Mouse (Mus musculus) heart, embryonic 10.5 days (tissue): ENCODE measurements around the gene Cbx1. TPM values are rescaled to one million over a fixed set of nuclear protein-coding genes. Genes with fewer than 3 reads are reported as not detected.
"Not testable (repeated sequence)": the region's sequence is repeated elsewhere in the genome, so short reads cannot be mapped to it uniquely, and the experiment has no call there.

Source experiments
- DNase-seq: peaks from one replicate; pipeline ENCODE4 v3.0.0-alpha.2; 2017; ENCODE audit warnings: low spot score
- H3K27ac ChIP-seq: fragments of 300-500 bp; sonication (generic); 2 replicates; pipeline ENCODE4 v1.5.1; 2016; ENCODE audit warnings: mild to moderate bottlenecking
- H3K27me3 ChIP-seq: fragments of 300-500 bp; sonication (generic); 2 replicates; pipeline ENCODE4 v1.6.1; 2016; ENCODE audit warnings: mild to moderate bottlenecking; ENCODE audit not compliant: poor library complexity, insufficient read depth, severe bottlenecking
- H3K36me3 ChIP-seq: fragments of 300-500 bp; sonication (generic); 2 replicates; pipeline ENCODE4 v1.6.1; 2016; ENCODE audit warnings: mild to moderate bottlenecking, moderate library complexity
- H3K4me1 ChIP-seq: fragments of 300-500 bp; sonication (generic); 2 replicates; pipeline ENCODE4 v1.6.1; 2016; ENCODE audit warnings: mild to moderate bottlenecking
- H3K4me3 ChIP-seq: fragments of 300-500 bp; sonication (generic); 2 replicates; pipeline ENCODE4 v1.5.1; 2016; ENCODE audit warnings: mild to moderate bottlenecking, moderate library complexity
- H3K9me3 ChIP-seq: fragments of 300-500 bp; sonication (generic); 2 replicates; pipeline ENCODE4 v1.6.1; 2016; ENCODE audit warnings: mild to moderate bottlenecking, moderate library complexity
- WGBS: fragments of 180-500 bp; shearing (Covaris S2); methylation state at CpG from one replicate; pipeline ENCODE4 v1.1.7; 2016; 5-methylcytosine and 5-hydroxymethylcytosine counted together
- polyA plus RNA-seq: library from polyadenylated mRNA; unstranded; fragments of >200 nt; fragmentation: Nextera tagmentation; extraction: Ambion mirVana; gene quantifications from 2 replicates; pipeline ENCODE4 v1.2.1, GENCODE M21; 2016

Gene Cbx1
- polyA plus RNA-seq, 1 experiment from 2014 or later = 101 TPM

- peak overlapping the region; percentile 82 for H3K4me3 ChIP-seq
- H3K27ac ChIP-seq = peak overlapping the region; percentile 83
- H3K9me3 ChIP-seq, H3K36me3 ChIP-seq, H3K27me3 ChIP-seq, DNase-seq: not testable (repeated sequence)
- peaks cover 17% of the 10 kb centered on the region for H3K4me1 ChIP-seq
- 62% methylated on average over 10 of the region's 10 CpGs for WGBS
These were observed 10.8 kb upstream of the Cbx1 start for GRCm38 (mm10) chr11:96778061-96778627.

- Histone ChIP-seq H3K36me3 (no peaks in the 10 kb centered on the region), H3K4me1 (peaks cover 17% of the 10 kb centered on the region), H3K9me3 (no peaks in the 10 kb centered on the region), H3K4me3 (no peak overlapping the region), H3K27ac (no peak overlapping the region), H3K27me3 (no peaks in the 10 kb centered on the region)
- DNase-seq = no peak
- WGBS = 72% methylated on average over 5 of the region's 5 CpGs
These were observed 8.6 kb upstream of the Cbx1 start for GRCm38 (mm10) chr11:96780306-96780705.

GRCm38 (mm10) chr11:96781425-96781824 is 7.5 kb upstream of the Cbx1 start:
- 72% methylated on average over 2 of the region's 2 CpGs for WGBS
- H3K27me3 ChIP-seq = no peaks in the 10 kb centered on the region
- no peaks in the 10 kb centered on the region for H3K36me3 ChIP-seq
- H3K9me3 ChIP-seq = no peaks in the 10 kb centered on the region
- H3K4me3 ChIP-seq = no peak overlapping the region
- DNase-seq = no peak
- H3K27ac ChIP-seq = no peak overlapping the region
- peaks cover 12% of the 10 kb centered on the region for H3K4me1 ChIP-seq

DNA sequence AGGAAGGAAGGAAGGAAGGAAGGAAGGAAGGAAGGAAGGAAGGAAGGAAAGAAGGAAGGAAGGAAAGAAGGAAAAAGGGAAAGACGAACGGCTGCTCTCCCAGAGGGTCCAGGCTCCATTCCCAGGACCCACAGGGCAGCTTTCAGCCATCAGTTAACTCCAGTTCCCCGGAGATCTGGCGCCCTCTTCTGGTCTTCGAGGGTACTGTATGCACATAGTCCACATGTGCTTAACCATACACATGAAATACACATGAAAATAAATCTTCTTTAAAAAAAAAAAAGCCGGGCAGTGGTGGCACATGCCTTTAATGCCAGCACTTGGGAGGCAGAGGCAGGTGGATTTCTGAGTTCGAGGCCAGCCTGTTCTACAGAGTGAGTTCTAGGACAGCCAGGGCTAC is 4.1 kb upstream of the Cbx1 start:
- not testable (repeated sequence) for H3K36me3 ChIP-seq, H3K27ac ChIP-seq, H3K27me3 ChIP-seq, H3K9me3 ChIP-seq, H3K4me3 ChIP-seq, H3K4me1 ChIP-seq, DNase-seq
- 16% methylated on average over 7 of the region's 7 CpGs for WGBS

DNA sequence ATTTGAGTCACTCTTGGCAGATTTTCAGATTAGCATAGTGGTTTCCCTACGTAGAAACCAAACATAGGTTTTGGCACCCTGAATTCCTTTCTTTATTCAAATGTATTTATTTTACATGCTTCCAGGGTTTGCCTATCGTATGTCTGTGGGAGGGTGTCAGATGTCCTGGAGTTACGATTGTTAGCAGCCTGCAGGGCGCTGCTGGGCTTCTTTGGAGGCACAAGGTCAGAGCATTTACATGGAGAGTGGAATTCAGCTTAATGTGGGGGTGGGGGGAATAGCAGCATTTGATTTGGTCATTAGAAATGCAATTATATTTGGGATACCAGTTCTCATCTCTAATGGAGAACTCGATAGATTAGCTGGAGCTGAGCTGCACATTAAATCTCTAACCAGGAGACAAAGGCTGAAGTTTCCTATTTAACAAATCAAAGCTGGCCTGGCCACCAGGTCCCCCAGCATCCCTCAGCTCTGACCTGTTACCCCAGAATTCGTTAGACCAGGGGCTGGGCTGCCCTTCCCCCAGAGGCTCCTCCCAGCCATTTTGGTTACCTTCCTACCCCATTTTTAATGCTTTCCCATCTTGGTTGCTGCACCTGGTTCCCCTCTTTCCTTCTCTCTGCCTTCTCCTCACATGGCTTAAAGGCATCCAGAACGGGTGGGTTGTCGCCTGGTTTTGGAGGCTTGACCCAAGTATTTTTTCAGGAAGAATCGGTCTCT is 2.0 kb upstream of the Cbx1 start:
- Histone ChIP-seq H3K4me1 (peaks cover 14% of the 10 kb centered on the region), H3K27me3 (no peaks in the 10 kb centered on the region), H3K27ac (no peak overlapping the region), H3K9me3 (no peaks in the 10 kb centered on the region), H3K4me3 (no peak overlapping the region), H3K36me3 (0 out of 2 replicates have a peak, but pooled peaks cover 2% of the 10 kb centered on the region)
- 32% methylated on average over 9 of the region's 9 CpGs for WGBS
- DNase-seq = no peak

DNA sequence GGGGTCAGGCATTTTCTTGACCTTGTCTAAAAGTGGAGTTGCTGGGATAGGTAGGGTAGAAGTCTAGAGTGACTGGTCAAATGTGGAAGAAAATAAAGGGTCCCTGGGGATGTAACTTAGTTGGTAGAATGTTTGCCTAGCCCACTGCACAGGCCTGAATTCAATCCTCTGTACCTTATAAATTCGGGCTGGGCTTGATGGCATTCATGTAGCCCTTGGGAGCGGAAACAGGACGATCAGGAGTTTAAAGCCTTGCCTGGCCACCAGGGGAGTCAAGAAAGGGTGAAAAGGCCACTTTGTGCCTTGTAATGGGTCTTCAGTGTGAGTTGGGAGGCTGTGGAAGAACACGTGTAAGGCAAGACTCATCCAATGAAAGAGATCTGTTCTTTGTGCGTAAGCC is 1.1 kb downstream of the Cbx1 start:
- Histone ChIP-seq H3K9me3 (no peaks in the 10 kb centered on the region), H3K27me3 (no peaks in the 10 kb centered on the region), H3K36me3 (peaks cover 2% of the 10 kb centered on the region), H3K4me3 (peak overlapping the region; percentile 86), H3K27ac (peak overlapping the region; percentile 97), H3K4me1 (peaks cover 15% of the 10 kb centered on the region)
- WGBS = 9% methylated on average over 5 of the region's 5 CpGs
- no peak for DNase-seq

- no peak overlapping the region for H3K27ac ChIP-seq
- peaks cover 17% of the 10 kb centered on the region for H3K4me1 ChIP-seq
- 15% methylated on average over 1 of the region's 1 CpGs for WGBS
- DNase-seq = no peak
- H3K9me3 ChIP-seq = no peaks in the 10 kb centered on the region
- peaks cover 8% of the 10 kb centered on the region for H3K36me3 ChIP-seq
- H3K4me3 ChIP-seq = peak overlapping the region; percentile 86
- H3K27me3 ChIP-seq = no peaks in the 10 kb centered on the region
These were observed 1.8 kb downstream of the Cbx1 start for GRCm38 (mm10) chr11:96790681-96791080.

DNA sequence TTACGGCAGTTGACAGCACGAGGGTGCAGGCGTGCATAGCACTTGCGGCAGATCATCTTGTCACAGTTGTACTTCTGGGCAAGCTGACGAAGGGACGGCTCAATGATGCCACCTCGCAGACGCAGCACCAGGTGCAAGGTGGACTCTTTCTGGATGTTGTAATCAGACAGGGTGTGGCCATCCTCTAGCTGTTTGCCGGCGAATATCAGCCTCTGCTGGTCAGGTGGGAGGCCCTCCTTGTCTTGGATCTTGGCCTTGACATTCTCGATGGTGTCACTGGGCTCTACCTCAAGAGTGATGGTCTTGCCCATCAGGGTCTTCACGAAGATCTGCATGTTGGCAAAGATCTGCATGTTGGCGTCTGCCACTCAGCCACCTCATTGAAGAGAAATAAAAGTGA is 6.6 kb downstream of the Cbx1 start:
- Histone ChIP-seq H3K4me3 (no peak overlapping the region), H3K4me1 (peaks cover 11% of the 10 kb centered on the region), H3K36me3 (peaks cover 33% of the 10 kb centered on the region), H3K9me3 (no peaks in the 10 kb centered on the region), H3K27me3 (no peaks in the 10 kb centered on the region), H3K27ac (no peak overlapping the region)
- 93% methylated on average over 13 of the region's 13 CpGs for WGBS
- DNase-seq = no peak

- H3K4me3 ChIP-seq = no peak overlapping the region
- no peaks in the 10 kb centered on the region for H3K9me3 ChIP-seq
- 91% methylated on average over 2 of the region's 2 CpGs for WGBS
- H3K27ac ChIP-seq = no peak overlapping the region
- H3K27me3 ChIP-seq = no peaks in the 10 kb centered on the region
- peaks cover 7% of the 10 kb centered on the region; the same call in 1 of the 2 replicates for H3K4me1 ChIP-seq
- no peak for DNase-seq
- peaks cover 39% of the 10 kb centered on the region for H3K36me3 ChIP-seq
These were observed 7.2 kb downstream of the Cbx1 start for GRCm38 (mm10) chr11:96796081-96796480.

DNA sequence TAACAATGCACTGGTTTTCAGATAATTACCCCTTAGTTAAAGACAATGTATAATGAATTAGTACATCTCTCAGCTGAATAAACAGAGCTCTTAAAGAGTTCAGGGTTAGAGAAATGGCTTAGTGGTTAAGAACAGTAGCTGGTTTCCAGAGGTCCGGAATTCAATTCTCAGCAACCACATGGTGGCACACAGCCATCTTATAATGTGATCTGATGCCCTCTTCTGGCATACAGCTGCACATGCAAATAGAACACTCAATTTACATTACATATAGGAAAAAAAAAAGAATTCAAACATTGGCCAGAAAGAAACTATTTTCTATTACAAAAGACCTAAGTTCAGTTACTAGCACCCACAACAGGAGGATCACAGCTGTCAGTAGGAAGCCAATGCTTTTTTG is 7.7 kb downstream of the Cbx1 start:
- no peaks in the 10 kb centered on the region for H3K27me3 ChIP-seq
- H3K9me3 ChIP-seq = no peaks in the 10 kb centered on the region
- no peak overlapping the region for H3K4me3 ChIP-seq
- peaks cover 42% of the 10 kb centered on the region for H3K36me3 ChIP-seq
- DNase-seq = no peak
- 83% methylated on average over 1 of the region's 1 CpGs for WGBS
- peaks cover 6% of the 10 kb centered on the region; the same call in 1 of the 2 replicates for H3K4me1 ChIP-seq
- no peak overlapping the region for H3K27ac ChIP-seq

DNA sequence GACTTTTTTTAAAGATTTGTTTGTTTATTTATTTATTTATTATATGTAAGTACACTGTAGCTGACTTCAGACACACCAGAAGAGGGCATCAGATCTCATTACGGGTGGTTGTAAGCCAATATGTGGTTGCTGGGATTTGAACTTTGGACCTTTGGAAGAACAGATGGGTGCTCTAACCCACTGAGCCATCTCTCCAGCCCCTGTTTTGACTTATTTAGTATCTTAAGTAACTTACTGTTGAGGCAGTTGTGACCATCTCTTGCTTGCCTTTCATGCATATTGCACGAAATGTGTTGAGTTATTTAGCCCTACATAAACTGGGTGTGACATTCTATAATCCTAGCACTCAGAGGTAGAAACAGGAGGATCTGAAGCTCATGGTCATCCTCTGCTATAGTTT is 10.6 kb downstream of the Cbx1 start:
- 90% methylated on average over 2 of the region's 2 CpGs for WGBS
- DNase-seq = no peak

GRCm38 (mm10) chr11:96805606-96806005 is 16.7 kb downstream of the Cbx1 start:
- no peaks in the 10 kb centered on the region for H3K27me3 ChIP-seq
- WGBS = 96% methylated on average over 5 of the region's 5 CpGs
- DNase-seq = no peak
- H3K4me3 ChIP-seq = no peak overlapping the region
- H3K36me3 ChIP-seq = peaks cover 95% of the 10 kb centered on the region
- no peaks in the 10 kb centered on the region for H3K4me1 ChIP-seq
- no peak overlapping the region for H3K27ac ChIP-seq
- no peaks in the 10 kb centered on the region for H3K9me3 ChIP-seq

More for the DNA sequence above, 10.6 kb downstream of the Cbx1 start:
- Histone ChIP-seq H3K27ac (no peak overlapping the region), H3K9me3 (no peaks in the 10 kb centered on the region), H3K36me3 (peaks cover 70% of the 10 kb centered on the region), H3K4me1 (0 out of 2 replicates have a peak, but pooled peaks cover 2% of the 10 kb centered on the region), H3K27me3 (no peaks in the 10 kb centered on the region), H3K4me3 (no peak overlapping the region)

GRCm38 (mm10) chr11:96808066-96808465 is 19.1 kb downstream of the Cbx1 start:
- no peak for DNase-seq
- Histone ChIP-seq H3K4me1 (no peaks in the 10 kb centered on the region), H3K27me3 (no peaks in the 10 kb centered on the region), H3K27ac (no peak overlapping the region), H3K9me3 (no peaks in the 10 kb centered on the region), H3K4me3 (no peak overlapping the region), H3K36me3 (peaks cover 94% of the 10 kb centered on the region)
- WGBS = 64% methylated on average over 1 of the region's 1 CpGs
